Mouse (Mus musculus): ENCODE measurements at regions not wholly inside any gene's neighbourhood (a gene's known extent, or its start where the extent isn't known, plus 50 kb on each side); places are given as distances from the start of the nearest gene placed in this dataset.

- TF ChIP-seq POLR2A (IDR thresholded peaks at IDR 0.05; ENCODE audit: control insufficient read depth, low read depth, low read length), result no peak
- TF ChIP-seq CTCF (IDR thresholded peaks at IDR 0.05; ENCODE audit: control insufficient read depth, insufficient read depth, insufficient replicate concordance, low read depth, low read length), result no peak
Measured at GRCm38 (mm10) chr6:51219691-51220090, 212.8 kb upstream of the Nfe2l3 start.
